Mouse (Mus musculus): Measurements from ENCODE around the gene Prss53. TPM values are rescaled to one million over a fixed set of nuclear protein-coding genes. Genes with fewer than 3 reads are reported as not detected.

Prss53 gene
- 0.10 and 0.15 TPM in 2 replicates for total RNA-seq (2012; rRNA removed)
- under 1 TPM in 1 of 2 experiments, not detected in 1; 0.77 TPM for polyA plus RNA-seq (2012; ENCODE audit: insufficient read depth in 1 of 2, insufficient read length in 2 of 2, low read depth in 1 of 2, low replicate concordance in 2 of 2, missing spikeins in 1 of 2)

DNA sequence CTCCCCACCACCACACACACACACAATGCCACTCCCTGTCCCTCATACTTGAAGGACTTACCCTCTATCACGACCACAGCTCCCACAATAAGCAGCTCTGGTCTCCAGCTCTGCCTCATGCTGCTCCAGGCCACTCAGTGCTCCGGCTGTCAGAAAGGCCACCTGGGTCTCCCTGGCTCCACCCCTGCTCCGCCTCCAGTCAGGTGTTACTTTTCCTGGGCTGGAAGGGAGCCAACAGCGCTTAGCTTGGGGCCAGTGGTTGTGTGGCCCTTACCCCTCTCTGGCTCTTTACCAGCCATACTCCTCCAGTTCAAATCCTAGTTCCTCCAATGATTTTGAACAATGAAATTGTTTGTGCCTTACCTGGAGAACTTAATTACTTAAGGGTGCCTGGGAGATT lies at the start of gene Prss53:
Gene Prss53 (minus strand): TSS at position 173 of the 400 bp plus-strand sequence.
- no peaks in the 10 kb centered on the region for H3K9me3 ChIP-seq (replicated peaks; ENCODE audit: insufficient read depth, low read length)
- H3K36me3 ChIP-seq (ENCODE audit: control insufficient read depth in 1 of 2, insufficient read depth in 2 of 2, low read length in 2 of 2) = peaks cover 6 to 7% of the 10 kb centered on the region in 2 experiments; a peak in 2 of 4 replicates
- H3K9ac ChIP-seq (ENCODE audit: control insufficient read depth, low read depth, low read length, poor library complexity, severe bottlenecking) = no peak within 1 kb of the TSS
- H3K27ac ChIP-seq (ENCODE audit: control insufficient read depth, low read depth, low read length) = no peak within 1 kb of the TSS
- peaks cover 0 to 13% of the 10 kb centered on the region in 2 experiments; a peak in 3 of 4 replicates for H3K4me1 ChIP-seq (ENCODE audit: control insufficient read depth in 1 of 2, insufficient read depth in 2 of 2, low read length in 2 of 2)
- H3K79me2 ChIP-seq (ENCODE audit: control insufficient read depth, insufficient read depth, low read length, poor library complexity) = no peaks in the 10 kb centered on the region
- DNase-seq (ENCODE audit: low read depth, low spot score) = no peak
- H3K4me3 ChIP-seq (ENCODE audit: control insufficient read depth in 1 of 2, insufficient read depth in 1 of 2, low read depth in 2 of 2, low read length in 2 of 2) = no peak within 1 kb of the TSS
- H3K27me3 ChIP-seq (ENCODE audit: control insufficient read depth in 1 of 2, insufficient read depth in 2 of 2, low read length in 2 of 2) = no peaks in the 10 kb centered on the region
- TF ChIP-seq POLR2AphosphoS5 (IDR thresholded peaks at IDR 0.05; ENCODE audit: borderline replicate concordance, low read depth, low read length) (no peak), EP300 (IDR thresholded peaks at IDR 0.05; ENCODE audit: low read depth in 1 of 2, low read length in 2 of 2) (no peak), MYC (IDR thresholded peaks at IDR 0.05; ENCODE audit: low read depth, low read length) (no peak), MAX (IDR thresholded peaks at IDR 0.05; ENCODE audit: low read length) (no peak), TCF12 (IDR thresholded peaks at IDR 0.05; ENCODE audit: low read depth, low read length) (no peak), MEF2A (IDR thresholded peaks at IDR 0.05; ENCODE audit: extremely low read depth, insufficient replicate concordance, low read depth, low read length, poor library complexity, severe bottlenecking) (no peak), TBP (IDR thresholded peaks at IDR 0.05; ENCODE audit: low read depth, low read length) (no peak), MAZ (IDR thresholded peaks at IDR 0.05; ENCODE audit: low read depth, low read length) (no peak), SIN3A (IDR thresholded peaks at IDR 0.05; ENCODE audit: low read length) (no peak), MXI1 (IDR thresholded peaks at IDR 0.05; ENCODE audit: low read depth, low read length) (no peak), GATA1 (IDR thresholded peaks at IDR 0.05; ENCODE audit: low read depth, low read length) (no peak), HCFC1 (IDR thresholded peaks at IDR 0.05; ENCODE audit: low read depth, low read length) (no peak)

DNA sequence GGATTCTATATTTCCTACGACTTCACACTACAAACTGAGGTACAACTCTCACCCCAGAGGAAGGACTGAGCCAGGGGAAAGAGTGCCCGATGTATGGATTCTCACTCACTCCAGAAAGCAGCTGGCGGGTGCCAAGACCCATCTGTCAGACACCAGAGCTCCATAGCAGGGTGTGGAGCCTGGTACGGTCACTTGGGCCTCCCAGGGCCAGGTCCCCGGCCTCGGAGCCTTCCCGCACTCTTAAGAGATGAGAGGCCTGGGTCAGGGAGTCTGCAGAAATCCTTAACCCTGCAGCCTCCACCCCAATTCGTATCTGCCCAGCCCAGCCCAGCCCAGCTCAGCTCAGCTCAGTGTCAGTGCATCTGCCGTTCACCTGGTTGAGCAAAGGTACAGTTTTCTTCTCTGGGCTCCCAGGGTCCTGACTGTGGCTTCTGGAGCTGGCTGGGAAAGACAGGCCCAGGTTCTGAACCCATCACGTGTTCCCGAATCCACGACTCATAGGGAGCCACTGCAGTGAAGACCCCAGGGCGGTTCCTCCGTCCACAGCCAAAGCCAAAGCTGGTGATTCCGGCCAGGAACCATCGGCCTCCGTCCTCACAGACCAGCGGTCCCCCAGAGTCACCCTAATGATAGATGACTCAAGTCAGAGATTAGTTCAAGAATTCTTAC lies 45.6 kb upstream of the Prss53 start:
- Histone ChIP-seq H3K9ac (ENCODE audit: control insufficient read depth, low read depth, low read length, poor library complexity, severe bottlenecking) (peak overlapping the region; percentile 92), H3K79me2 (ENCODE audit: control insufficient read depth, insufficient read depth, low read length, poor library complexity) (peaks cover 1% of the 10 kb centered on the region; the same call in 1 of the 2 replicates), H3K9me3 (replicated peaks; ENCODE audit: insufficient read depth, low read length) (no peaks in the 10 kb centered on the region), H3K4me1 (ENCODE audit: control insufficient read depth in 1 of 2, insufficient read depth in 2 of 2, low read length in 2 of 2) (peaks cover 2 to 7% of the 10 kb centered on the region in 2 experiments; a peak in 3 of 4 replicates), H3K36me3 (ENCODE audit: control insufficient read depth in 1 of 2, insufficient read depth in 2 of 2, low read length in 2 of 2) (peaks cover 0 to 10% of the 10 kb centered on the region in 2 experiments; a peak in 2 of 4 replicates), H3K27ac (ENCODE audit: control insufficient read depth, low read depth, low read length) (no peak overlapping the region), H3K4me3 (ENCODE audit: control insufficient read depth in 1 of 2, insufficient read depth in 1 of 2, low read depth in 2 of 2, low read length in 2 of 2) (peak overlapping the region; percentile 79 to 89), H3K27me3 (ENCODE audit: control insufficient read depth in 1 of 2, insufficient read depth in 2 of 2, low read length in 2 of 2) (no peaks in the 10 kb centered on the region)
- DNase-seq (ENCODE audit: low read depth, low spot score) = no peak
- TF ChIP-seq POLR2AphosphoS5 (IDR thresholded peaks at IDR 0.05; ENCODE audit: borderline replicate concordance, low read depth, low read length) = no peak
- TF ChIP-seq MAFK (IDR thresholded peaks at IDR 0.05; ENCODE audit: borderline replicate concordance, low read depth, low read length) = no peak
- TF ChIP-seq POLR2AphosphoS2 (IDR thresholded peaks at IDR 0.05; ENCODE audit: low read length) = no peak
- no peak for TF ChIP-seq CTCF (IDR thresholded peaks at IDR 0.05 in 2 of 3, conservative IDR thresholded peaks at IDR 0.05 in 1 of 3; ENCODE audit: control insufficient read depth in 1 of 3, insufficient read depth in 1 of 3, low read depth in 2 of 3, low read length in 3 of 3, poor library complexity in 1 of 3, severe bottlenecking in 1 of 3)
- TF ChIP-seq POLR2A (IDR thresholded peaks at IDR 0.05; ENCODE audit: control insufficient read depth in 1 of 2, insufficient read depth in 1 of 2, low read depth in 1 of 2, low read length in 2 of 2, poor library complexity in 1 of 2) = no peak
- TF ChIP-seq CHD2 (IDR thresholded peaks at IDR 0.05; ENCODE audit: low read length) = no peak

Data from MEL (cell line).